Mouse (Mus musculus) hindbrain, embryonic 10.5 days (tissue): ENCODE measurements around the gene Supt20. TPM values are rescaled to one million over a fixed set of nuclear protein-coding genes. Genes with fewer than 3 reads are reported as not detected.

ENCODE experiments used
- DNase-seq: peaks from one replicate; pipeline ENCODE4 v3.0.0-alpha.2; 2017; ENCODE audit warnings: low spot score
- H3K27ac ChIP-seq: fragments of 300-500 bp; sonication (generic); 2 replicates; pipeline ENCODE4 v1.5.1; 2016; ENCODE audit warnings: mild to moderate bottlenecking, moderate library complexity
- H3K27me3 ChIP-seq: fragments of 300-500 bp; sonication (generic); 2 replicates; pipeline ENCODE4 v1.6.1; 2016; ENCODE audit warnings: mild to moderate bottlenecking; ENCODE audit not compliant: poor library complexity, insufficient read depth, severe bottlenecking
- H3K36me3 ChIP-seq: fragments of 300-500 bp; sonication (generic); 2 replicates; pipeline ENCODE4 v1.6.1; 2016; ENCODE audit warnings: mild to moderate bottlenecking, moderate library complexity
- H3K4me1 ChIP-seq: fragments of 300-500 bp; sonication (generic); replicated peaks from 2 replicates; pipeline ENCODE4 v1.6.1; 2016; ENCODE audit warnings: mild to moderate bottlenecking
- H3K4me3 ChIP-seq: fragments of 300-500 bp; sonication (generic); 2 replicates; pipeline ENCODE4 v1.5.1; 2016; ENCODE audit warnings: mild to moderate bottlenecking, moderate library complexity
- H3K9me3 ChIP-seq: fragments of 300-500 bp; sonication (generic); 2 replicates; pipeline ENCODE4 v1.6.1; 2016; ENCODE audit warnings: mild to moderate bottlenecking, moderate library complexity
- WGBS: fragments of 180-500 bp; shearing (Covaris S2); methylation state at CpG from one replicate; pipeline ENCODE4 v1.1.7; 2016; 5-methylcytosine and 5-hydroxymethylcytosine counted together
- polyA plus RNA-seq: library from polyadenylated mRNA; unstranded; fragments of >200 nt; fragmentation: Nextera tagmentation; extraction: Ambion mirVana; gene quantifications from 2 replicates; pipeline ENCODE4 v1.2.1, GENCODE M21; 2016

The Supt20 gene
- 105 and 112 TPM in 2 replicates for polyA plus RNA-seq

DNA sequence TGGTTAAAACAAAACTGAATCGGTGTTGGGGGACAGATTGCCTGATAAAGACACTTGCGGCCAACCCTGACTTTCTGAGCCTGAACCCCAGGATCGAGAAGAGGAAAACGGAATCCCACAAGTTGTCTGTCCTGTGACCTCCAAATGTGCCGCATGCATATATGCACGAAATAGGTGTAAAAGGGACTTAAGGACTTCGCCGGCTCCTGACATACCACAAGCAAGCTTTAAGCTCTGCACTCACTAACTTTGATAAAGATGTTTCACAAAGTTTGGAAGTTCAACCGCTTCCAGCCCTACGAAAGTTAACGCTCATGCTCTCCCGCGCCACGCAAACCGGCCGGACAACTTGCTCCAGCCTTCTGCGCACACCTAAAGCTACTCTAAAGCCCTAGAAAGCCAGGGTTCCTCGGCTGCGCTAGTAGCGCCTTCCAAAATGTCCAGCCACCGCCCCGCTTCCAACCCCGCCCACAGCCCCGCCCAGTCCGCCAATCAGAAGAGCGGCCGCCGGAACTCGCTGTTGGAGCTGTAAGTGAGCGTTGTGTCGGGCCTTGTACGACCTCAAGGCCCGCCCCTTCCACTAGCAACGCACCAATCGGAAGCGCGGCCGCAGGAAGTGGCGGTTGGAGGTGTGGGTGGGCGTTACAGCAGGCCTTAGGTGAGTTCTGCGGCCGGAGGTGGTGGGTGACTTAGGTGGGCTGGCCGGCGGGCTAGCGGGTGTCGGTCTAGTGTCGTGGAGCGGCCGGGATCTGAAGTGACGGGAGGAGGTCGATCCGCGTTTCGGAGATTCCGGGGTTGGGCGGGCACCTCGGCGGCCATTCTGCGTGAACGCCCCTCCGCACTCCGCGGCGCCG lies at the start of gene Supt20:
Gene Supt20 (plus strand): TSS at position 606 of the 854 bp plus-strand sequence.
- H3K36me3 ChIP-seq, result peaks cover 28% of the 10 kb centered on the region
- no peaks in the 10 kb centered on the region for H3K27me3 ChIP-seq
- no peaks in the 10 kb centered on the region; the same call in 1 of the 2 replicates for H3K4me1 ChIP-seq
- peak within 1 kb of the TSS; percentile 92 for H3K27ac ChIP-seq
- peak within 1 kb of the TSS; percentile 77 for H3K4me3 ChIP-seq
- no peaks in the 10 kb centered on the region for H3K9me3 ChIP-seq
- 2% methylated on average over 65 of the region's 65 CpGs for WGBS
- peak; percentile 95 for DNase-seq

DNA sequence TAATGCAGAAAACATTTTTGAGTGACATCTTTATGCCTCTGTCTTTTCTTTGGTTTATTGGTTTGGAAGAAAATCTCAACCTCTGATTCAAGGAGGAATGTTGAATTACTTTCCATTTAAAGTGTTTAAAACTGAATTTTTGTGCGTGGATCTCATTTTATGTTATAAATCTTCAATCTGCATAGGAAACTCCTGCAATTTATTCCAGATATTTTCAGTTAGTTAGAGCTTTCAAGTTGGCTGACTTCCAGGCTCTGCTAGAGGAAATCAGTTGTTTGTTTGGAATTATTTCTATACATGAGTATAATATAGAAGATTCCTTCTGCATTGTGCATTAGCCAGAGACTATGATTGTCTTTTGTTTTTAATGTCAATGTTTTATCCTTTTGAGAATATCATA lies 49.8 kb upstream of the Supt20 start:
- Histone ChIP-seq H3K4me3 (no peak overlapping the region), H3K27ac (no peak overlapping the region), H3K36me3 (no peaks in the 10 kb centered on the region), H3K27me3 (no peaks in the 10 kb centered on the region), H3K9me3 (no peaks in the 10 kb centered on the region), H3K4me1 (no peaks in the 10 kb centered on the region)
- 90% methylated on average over 1 of the region's 1 CpGs for WGBS
- no peak for DNase-seq

DNA sequence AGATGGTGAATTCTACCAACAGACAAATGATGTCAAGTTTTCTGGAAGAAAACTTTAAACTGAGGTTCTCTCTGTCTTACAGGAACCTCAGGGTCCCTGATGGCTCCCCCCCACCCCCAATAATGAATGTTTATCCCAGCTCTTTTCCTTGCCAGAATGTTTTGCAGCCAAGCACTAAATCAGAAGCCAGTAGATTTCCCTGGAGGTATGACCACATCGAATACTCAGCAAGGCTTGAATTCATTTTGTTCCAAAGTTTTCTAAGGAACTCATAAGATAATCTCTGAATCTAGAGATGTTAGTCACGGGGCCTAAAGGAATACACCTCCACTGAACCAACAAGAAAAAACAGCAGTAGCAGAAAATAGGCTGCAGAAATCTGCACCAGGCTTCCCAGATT lies 45.0 kb upstream of the Supt20 start:
- 78% methylated on average over 2 of the region's 2 CpGs for WGBS
- no peak for DNase-seq
- no peak overlapping the region for H3K4me3 ChIP-seq

DNA sequence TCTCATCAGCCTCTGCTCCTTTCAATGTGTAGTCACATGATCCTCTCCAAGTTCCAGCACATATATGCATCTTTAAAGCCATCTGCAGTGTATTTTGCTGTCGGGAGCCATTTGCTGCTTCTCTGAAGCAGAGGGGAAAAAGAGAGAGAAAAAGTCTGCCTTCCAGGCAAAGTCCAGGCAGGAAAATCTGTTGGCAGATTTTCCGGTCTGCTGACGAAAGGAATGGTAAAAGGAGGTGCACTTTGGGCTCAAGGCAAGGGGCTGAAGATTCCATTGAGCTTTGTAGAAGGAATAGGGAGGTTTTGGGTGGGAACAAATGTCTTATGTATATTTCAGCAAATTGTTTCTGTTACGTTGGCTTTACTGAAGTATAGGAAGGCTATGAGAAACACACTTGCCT lies 41.0 kb upstream of the Supt20 start:
- Histone ChIP-seq H3K36me3 (no peaks in the 10 kb centered on the region), H3K4me1 (no peaks in the 10 kb centered on the region), H3K27ac (no peak overlapping the region), H3K4me3 (no peak overlapping the region), H3K9me3 (no peaks in the 10 kb centered on the region), H3K27me3 (no peaks in the 10 kb centered on the region)
- 88% methylated on average over 4 of the region's 4 CpGs for WGBS
- no peak for DNase-seq

More for the DNA sequence above, 45.0 kb upstream of the Supt20 start:
- Histone ChIP-seq H3K4me1 (no peaks in the 10 kb centered on the region), H3K27me3 (no peaks in the 10 kb centered on the region), H3K9me3 (no peaks in the 10 kb centered on the region), H3K36me3 (no peaks in the 10 kb centered on the region), H3K27ac (no peak overlapping the region)

DNA sequence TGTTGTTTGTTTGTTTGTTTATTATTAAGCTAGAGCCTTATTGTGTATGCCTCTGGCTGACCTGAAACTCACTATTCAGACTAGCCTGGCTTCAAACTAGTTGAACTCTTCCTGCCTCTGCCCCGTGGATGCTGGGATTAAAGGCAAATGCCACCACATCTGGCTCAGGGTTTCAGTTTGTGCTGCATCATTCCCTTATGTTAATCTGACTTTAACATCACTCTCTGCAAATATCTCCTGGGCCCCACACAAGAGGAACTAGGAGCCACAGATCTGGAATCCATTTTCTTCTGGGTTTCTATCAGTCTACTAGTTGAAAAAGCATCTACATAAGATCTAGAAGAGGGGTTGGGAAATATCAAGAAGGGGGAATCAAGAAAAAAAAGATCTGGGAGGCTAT lies 38.4 kb upstream of the Supt20 start:
- H3K27me3 ChIP-seq, result no peaks in the 10 kb centered on the region
- DNase-seq, result no peak
- H3K4me1 ChIP-seq, result no peaks in the 10 kb centered on the region
- H3K36me3 ChIP-seq, result no peaks in the 10 kb centered on the region
- no peak overlapping the region for H3K27ac ChIP-seq
- H3K4me3 ChIP-seq, result no peak overlapping the region
- whole genome bisulfite sequencing, result 91% methylated on average over 1 of the region's 1 CpGs
- no peaks in the 10 kb centered on the region for H3K9me3 ChIP-seq

DNA sequence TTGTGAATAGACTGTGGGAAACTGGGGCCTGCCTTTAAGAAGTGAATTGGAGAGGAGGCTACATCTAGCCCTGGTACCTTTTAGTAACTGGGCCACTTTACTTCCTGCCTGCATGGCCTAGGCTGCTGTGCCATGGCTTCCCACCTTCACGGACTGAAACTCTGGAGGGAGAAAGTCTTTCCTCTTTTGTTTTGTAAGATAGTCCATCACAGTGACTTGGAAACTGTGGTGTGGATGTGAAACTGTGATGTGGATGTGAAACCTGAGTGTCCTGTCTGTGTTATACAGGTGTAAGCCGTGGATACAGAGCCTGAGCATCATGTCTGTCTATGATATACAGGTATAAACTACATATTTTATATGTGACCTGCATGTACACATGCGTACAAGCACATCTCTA lies 35.5 kb upstream of the Supt20 start:
- no peak overlapping the region for H3K27ac ChIP-seq
- H3K4me1 ChIP-seq, result no peaks in the 10 kb centered on the region
- no peaks in the 10 kb centered on the region for H3K9me3 ChIP-seq
- H3K27me3 ChIP-seq, result no peaks in the 10 kb centered on the region
- WGBS, result 82% methylated on average over 3 of the region's 3 CpGs
- H3K36me3 ChIP-seq, result no peaks in the 10 kb centered on the region
- H3K4me3 ChIP-seq, result no peak overlapping the region
- no peak for DNase-seq

DNA sequence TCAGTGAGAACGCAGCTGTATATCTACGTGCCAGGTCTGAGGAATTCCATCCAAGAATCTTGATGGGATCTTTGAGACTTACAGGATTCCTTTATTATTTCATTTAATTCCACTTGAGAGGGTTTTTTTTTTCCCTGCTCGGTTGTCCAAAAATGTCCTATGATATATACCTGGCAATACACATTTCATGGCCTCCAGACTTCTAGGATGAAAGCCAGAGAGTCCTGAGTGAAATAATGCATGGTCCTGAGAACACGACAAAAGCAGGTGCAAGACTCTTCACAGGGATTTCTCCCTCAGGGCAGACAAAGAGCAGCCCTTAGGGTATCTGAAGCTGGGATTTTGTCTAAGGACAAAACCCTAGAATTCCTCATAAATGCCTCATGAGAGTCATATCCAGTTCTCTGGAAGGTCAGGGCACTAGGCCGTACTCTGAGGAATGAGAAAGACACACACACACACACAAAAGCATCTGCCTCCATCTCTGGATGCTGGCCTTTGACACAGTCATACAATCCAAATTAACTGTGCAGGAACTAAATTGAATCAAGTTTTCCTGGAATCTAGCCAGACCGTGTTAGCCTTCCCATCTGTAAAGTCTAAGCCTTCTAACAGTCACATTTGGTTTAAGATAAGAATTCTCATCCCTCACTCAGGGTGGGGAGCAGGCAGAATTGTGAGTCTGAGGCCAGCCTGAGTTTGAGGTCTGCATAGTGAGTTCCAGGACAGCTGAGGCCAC lies 34.5 kb upstream of the Supt20 start:
- no peak overlapping the region for H3K27ac ChIP-seq
- WGBS, result 84% methylated on average over 6 of the region's 6 CpGs
- no peak for DNase-seq
- no peaks in the 10 kb centered on the region for H3K9me3 ChIP-seq
- H3K27me3 ChIP-seq, result no peaks in the 10 kb centered on the region
- no peaks in the 10 kb centered on the region for H3K4me1 ChIP-seq
- H3K4me3 ChIP-seq, result no peak overlapping the region
- H3K36me3 ChIP-seq, result no peaks in the 10 kb centered on the region

DNA sequence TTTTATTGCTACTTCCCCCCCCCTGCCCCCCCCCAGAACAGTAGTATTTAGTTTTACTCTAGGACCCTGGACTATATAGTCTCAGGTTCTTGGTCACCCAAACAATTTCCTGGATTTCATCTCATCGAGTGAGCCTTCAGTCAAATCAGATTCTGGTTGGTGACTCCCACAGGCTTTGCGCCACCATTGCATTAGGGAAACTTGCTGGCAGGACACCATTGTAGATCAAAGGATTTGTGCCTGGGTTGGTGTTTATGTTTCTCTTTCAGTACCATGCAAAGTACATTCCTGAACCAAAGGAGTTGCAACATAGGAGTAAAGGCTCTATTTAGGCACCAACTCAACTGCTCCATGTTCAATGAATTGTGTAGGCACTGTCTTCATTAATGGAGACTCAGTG lies 32.9 kb upstream of the Supt20 start:
- H3K27ac ChIP-seq, result no peak overlapping the region
- H3K27me3 ChIP-seq, result no peaks in the 10 kb centered on the region
- H3K36me3 ChIP-seq, result no peaks in the 10 kb centered on the region
- no peak overlapping the region for H3K4me3 ChIP-seq
- 87% methylated on average over 2 of the region's 2 CpGs for WGBS
- H3K9me3 ChIP-seq, result no peaks in the 10 kb centered on the region
- H3K4me1 ChIP-seq, result no peaks in the 10 kb centered on the region
- DNase-seq, result no peak

DNA sequence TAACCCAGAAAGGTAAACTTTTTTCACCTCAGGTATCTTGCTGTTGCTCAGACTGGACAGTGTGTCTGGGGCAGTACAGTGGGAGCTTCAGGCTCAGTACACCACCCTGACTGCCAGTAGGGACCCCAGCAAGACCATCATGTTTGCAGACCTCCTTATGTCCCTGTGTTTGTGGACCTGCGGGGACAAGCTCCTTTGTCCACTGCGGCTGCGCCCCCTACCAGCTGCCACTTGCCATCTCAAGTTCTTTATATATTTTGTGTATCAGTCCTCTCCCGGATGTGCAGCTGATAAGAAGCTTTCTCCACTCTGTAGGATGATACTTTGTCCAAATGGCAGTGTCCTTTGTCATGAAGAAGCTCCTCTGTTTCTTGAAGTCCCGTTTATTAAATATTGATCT lies 30.2 kb upstream of the Supt20 start:
- Histone ChIP-seq H3K4me1 (no peaks in the 10 kb centered on the region), H3K36me3 (no peaks in the 10 kb centered on the region), H3K27me3 (no peaks in the 10 kb centered on the region), H3K27ac (no peak overlapping the region), H3K4me3 (no peak overlapping the region), H3K9me3 (no peaks in the 10 kb centered on the region)
- whole genome bisulfite sequencing, result 67% methylated on average over 5 of the region's 5 CpGs
- DNase-seq, result no peak

DNA sequence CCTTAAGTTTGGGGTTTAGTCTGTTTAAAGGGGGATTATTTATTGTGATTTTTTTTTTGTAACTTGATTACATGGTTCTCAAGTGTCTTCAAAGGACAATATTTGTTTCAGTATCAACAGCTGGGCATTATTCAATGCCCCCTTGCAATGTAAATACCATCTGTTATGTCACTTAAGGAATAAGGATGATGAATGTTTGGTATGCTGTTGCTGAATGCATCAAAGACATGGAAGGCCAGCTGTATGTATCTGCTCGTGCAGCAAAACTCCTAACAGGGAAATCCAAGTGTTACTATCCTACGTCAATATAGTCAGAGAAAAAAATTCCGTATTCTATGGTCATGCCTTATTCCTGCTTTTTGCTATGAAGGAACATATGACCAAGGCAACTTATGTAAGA lies 24.5 kb upstream of the Supt20 start:
- Histone ChIP-seq H3K4me3 (no peak overlapping the region), H3K27ac (no peak overlapping the region), H3K9me3 (no peaks in the 10 kb centered on the region), H3K4me1 (no peaks in the 10 kb centered on the region), H3K27me3 (no peaks in the 10 kb centered on the region), H3K36me3 (no peaks in the 10 kb centered on the region)
- DNase-seq, result no peak
- WGBS, result 93% methylated on average over 3 of the region's 3 CpGs

DNA sequence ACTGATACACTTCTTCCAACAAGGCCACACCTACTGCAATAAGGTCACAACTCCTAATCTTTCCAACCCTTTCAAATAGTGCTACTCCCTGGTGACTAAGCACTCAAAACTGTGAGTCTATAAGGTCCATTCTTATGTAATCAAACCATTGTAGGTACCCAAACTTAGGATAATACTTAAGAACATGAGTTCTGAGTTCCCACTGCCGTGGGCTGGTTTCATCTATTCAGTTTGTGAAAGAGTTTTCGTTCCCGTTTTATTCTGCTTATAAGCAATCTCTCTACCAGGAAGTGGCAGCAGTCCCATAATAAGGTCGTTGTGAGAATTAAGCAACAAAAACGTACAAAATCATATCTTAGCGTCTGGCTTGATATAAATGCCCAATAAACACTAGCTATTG lies 23.9 kb upstream of the Supt20 start:
- H3K4me1 ChIP-seq, result no peaks in the 10 kb centered on the region
- DNase-seq, result no peak
- H3K27ac ChIP-seq, result no peak overlapping the region
- H3K27me3 ChIP-seq, result no peaks in the 10 kb centered on the region
- H3K9me3 ChIP-seq, result no peaks in the 10 kb centered on the region
- no peaks in the 10 kb centered on the region for H3K36me3 ChIP-seq
- H3K4me3 ChIP-seq, result no peak overlapping the region
- WGBS, result 84% methylated on average over 6 of the region's 6 CpGs

DNA sequence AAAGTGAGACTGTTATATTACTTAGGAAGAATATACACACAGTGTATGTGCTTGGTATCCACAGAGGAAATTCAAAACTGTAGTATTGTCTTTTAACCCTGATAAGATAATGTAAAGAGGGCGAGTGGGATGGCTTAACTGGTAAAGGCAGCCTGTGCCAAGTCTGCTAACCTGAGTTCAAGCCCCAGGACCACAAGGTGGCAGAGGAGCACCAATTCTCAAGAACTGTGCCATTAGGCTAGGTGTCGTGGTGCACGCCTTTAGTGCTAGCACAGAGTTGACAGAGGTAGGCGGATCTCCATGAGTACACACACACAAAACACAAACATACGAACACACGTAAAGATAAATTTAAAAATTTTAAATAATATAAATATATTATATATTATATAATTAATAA lies 23.0 kb upstream of the Supt20 start:
- H3K4me3 ChIP-seq, result no peak overlapping the region
- no peaks in the 10 kb centered on the region for H3K36me3 ChIP-seq
- no peak overlapping the region for H3K27ac ChIP-seq
- H3K9me3 ChIP-seq, result no peaks in the 10 kb centered on the region
- no peak for DNase-seq
- H3K4me1 ChIP-seq, result no peaks in the 10 kb centered on the region
- no peaks in the 10 kb centered on the region for H3K27me3 ChIP-seq
- WGBS, result 84% methylated on average over 6 of the region's 6 CpGs

DNA sequence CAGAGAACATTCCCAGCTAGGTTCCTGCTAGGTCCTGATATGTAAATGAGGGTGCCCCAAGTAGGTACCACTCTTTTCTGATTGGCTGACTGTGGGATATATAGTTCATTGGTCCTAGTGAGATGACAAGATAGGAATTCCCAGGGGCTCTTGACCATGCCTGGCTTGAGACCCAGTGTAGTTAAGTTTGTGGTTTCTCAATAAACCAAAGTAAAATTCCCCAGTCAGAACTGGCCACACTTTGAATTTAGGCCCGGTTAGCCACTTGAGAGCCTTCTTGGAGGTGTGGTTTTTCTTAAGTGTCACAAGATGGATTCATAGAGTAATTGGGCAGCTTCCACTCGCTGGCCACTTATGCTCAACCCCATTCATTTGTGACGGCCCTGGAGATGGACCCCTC lies 20.5 kb upstream of the Supt20 start:
- whole genome bisulfite sequencing, result 84% methylated on average over 3 of the region's 3 CpGs
- no peaks in the 10 kb centered on the region for H3K36me3 ChIP-seq
- H3K27me3 ChIP-seq, result no peaks in the 10 kb centered on the region
- H3K27ac ChIP-seq, result no peak overlapping the region
- H3K9me3 ChIP-seq, result no peaks in the 10 kb centered on the region
- no peak overlapping the region for H3K4me3 ChIP-seq
- H3K4me1 ChIP-seq, result no peaks in the 10 kb centered on the region
- DNase-seq, result no peak
